Mouse (Mus musculus): ENCODE measurements around the gene Spg11. TPM values are rescaled to one million over a fixed set of nuclear protein-coding genes. Genes with fewer than 3 reads are reported as not detected.
"Not testable (repeated sequence)": the region's sequence is repeated elsewhere in the genome, so short reads cannot be mapped to it uniquely, and the experiment has no call there.

Spg11 gene
- polyA plus RNA-seq, 1 experiment from 2014 or later: 12.8 TPM

DNA sequence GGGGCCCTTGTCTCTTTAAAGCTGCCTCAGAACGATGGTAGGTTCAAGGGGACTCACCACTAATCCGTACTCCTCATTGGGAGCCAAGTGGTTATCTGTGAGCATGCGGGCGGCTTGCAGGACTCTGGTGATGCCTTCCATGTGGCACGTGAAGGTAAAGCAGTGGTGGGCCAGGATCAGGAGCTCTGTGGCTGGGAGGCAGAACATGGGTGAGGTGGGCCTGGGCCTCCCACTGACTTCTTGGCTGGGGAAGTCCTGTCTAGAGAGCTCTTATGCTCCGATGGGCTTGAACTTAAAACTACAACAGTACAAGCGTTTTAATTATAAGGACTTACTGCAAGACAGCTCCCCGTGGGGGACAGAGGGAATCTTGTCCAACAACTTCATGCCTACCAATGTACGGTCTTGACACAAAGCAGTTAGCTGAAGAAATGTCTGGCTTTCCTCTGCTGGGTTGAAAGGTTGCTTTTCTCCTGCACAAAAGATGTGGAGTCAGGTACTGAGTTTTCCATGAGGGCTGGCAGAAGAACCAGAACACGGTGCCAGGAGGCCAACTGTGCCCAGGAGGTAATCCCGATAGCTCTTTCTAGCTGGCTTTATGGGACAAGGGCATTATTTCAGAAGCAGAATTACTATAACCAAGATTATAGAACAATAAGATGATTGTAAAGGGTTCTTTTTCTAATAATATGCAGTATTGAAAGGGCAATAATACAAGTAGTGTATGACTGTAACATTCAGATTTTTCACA lies 58.6 kb downstream of the Spg11 start:
- Histone ChIP-seq H3K4me1 (ENCODE audit: control insufficient read depth, insufficient read depth, low read length) (no peaks in the 10 kb centered on the region), H3K27me3 (ENCODE audit: control insufficient read depth, insufficient read depth, low read length) (no peaks in the 10 kb centered on the region), H3K27ac (ENCODE audit: low read depth, low read length) (no peak overlapping the region), H3K36me3 (ENCODE audit: control insufficient read depth, insufficient read depth, low read length) (peaks cover 35% of the 10 kb centered on the region), H3K4me2 (replicated peaks; ENCODE audit: low read depth, low read length) (no peak overlapping the region), H3K9ac (ENCODE audit: low read depth, low read length) (no peak overlapping the region), H3K9me3 (ENCODE audit: control insufficient read depth, low read length) (no peaks in the 10 kb centered on the region), H3K4me3 (ENCODE audit: low read length) (no peak overlapping the region)
- ATAC-seq (ENCODE audit: low FRiP score, low TSS enrichment): no peak
- 90% methylated on average over 11 of the region's 11 CpGs for WGBS

DNA sequence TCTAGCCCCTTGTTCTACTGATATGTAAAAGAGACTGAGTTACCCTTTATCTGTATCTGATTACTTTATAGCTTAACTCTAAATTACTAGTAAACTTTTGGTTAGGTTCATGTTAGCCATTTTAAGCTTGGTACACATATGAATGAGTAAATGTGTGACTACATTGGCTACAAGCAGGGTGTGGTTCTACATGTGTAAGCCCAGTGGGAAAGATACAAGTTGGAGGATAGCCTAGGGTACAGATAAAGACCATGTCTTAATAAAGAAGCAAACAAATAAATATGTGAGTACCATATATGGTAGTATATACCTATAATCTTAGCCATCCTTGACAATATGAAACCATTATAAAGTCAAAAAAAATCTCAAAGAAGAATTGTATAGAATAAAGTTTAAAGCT lies 74.3 kb downstream of the Spg11 start:
- Histone ChIP-seq H3K4me1 (ENCODE audit: control insufficient read depth, insufficient read depth, low read length) (no peaks in the 10 kb centered on the region), H3K4me2 (replicated peaks; ENCODE audit: low read depth, low read length) (no peak overlapping the region), H3K9ac (ENCODE audit: low read depth, low read length) (no peak overlapping the region), H3K27ac (ENCODE audit: low read depth, low read length) (no peak overlapping the region), H3K9me3 (ENCODE audit: control insufficient read depth, low read length) (no peaks in the 10 kb centered on the region), H3K27me3 (ENCODE audit: control insufficient read depth, insufficient read depth, low read length) (no peaks in the 10 kb centered on the region), H3K4me3 (ENCODE audit: low read length) (no peak overlapping the region), H3K36me3 (ENCODE audit: control insufficient read depth, insufficient read depth, low read length) (peaks cover 34% of the 10 kb centered on the region)
- no peak for ATAC-seq (ENCODE audit: low FRiP score, low TSS enrichment)

DNA sequence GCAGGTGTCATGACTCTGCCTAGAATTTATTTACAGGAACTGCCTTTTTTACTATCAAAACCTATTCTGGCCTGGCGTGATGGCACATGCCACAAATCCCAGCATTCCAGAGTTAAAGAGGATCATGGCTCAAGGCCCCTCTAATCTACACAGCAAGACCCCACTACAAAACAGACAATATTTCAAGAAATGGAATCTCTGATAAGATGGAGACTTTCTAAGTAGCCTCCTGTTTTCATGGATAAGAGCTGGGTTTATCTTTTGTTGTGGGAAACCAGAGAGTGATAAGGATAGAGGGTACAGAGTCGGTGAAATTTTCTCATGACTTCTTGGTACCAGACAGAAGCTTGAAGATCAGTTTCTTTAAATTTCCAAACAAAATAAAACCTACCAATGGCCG lies 82.1 kb downstream of the Spg11 start:
- 96% methylated on average over 3 of the region's 3 CpGs for WGBS
- Histone ChIP-seq H3K4me2 (replicated peaks; ENCODE audit: low read depth, low read length) (no peak overlapping the region), H3K27ac (ENCODE audit: low read depth, low read length) (no peak overlapping the region), H3K4me1 (ENCODE audit: control insufficient read depth, insufficient read depth, low read length) (no peaks in the 10 kb centered on the region), H3K9ac (ENCODE audit: low read depth, low read length) (no peak overlapping the region), H3K9me3 (ENCODE audit: control insufficient read depth, low read length) (no peaks in the 10 kb centered on the region), H3K4me3 (ENCODE audit: low read length) (no peak overlapping the region), H3K36me3 (ENCODE audit: control insufficient read depth, insufficient read depth, low read length) (peaks cover 34% of the 10 kb centered on the region; the same call in 1 of the 2 replicates), H3K27me3 (ENCODE audit: control insufficient read depth, insufficient read depth, low read length) (no peaks in the 10 kb centered on the region)
- ATAC-seq (ENCODE audit: low FRiP score, low TSS enrichment): no peak

DNA sequence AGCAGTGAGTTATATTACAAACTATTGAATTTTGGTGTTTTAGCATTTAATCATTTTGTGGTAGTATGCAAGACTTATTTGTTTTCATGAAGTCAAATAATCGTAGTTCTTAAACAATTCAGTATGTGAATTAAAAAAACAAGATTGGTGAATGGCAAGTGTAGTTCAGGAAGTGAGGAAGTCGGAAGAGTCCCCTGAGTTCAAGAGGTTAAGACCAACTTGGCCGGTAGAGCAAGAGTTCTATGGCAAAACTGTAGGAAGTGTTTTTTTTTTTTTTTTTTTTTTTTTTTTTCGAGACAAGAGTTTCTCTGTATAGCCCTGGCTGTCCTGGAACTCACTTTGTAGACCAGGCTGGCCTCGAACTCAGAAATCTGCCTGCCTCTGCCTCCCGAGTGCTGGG lies 86.2 kb downstream of the Spg11 start:
- Histone ChIP-seq H3K9me3 (ENCODE audit: control insufficient read depth, low read length) (no peaks in the 10 kb centered on the region), H3K9ac (ENCODE audit: low read depth, low read length) (no peak overlapping the region), H3K27me3 (ENCODE audit: control insufficient read depth, insufficient read depth, low read length) (no peaks in the 10 kb centered on the region), H3K4me1 (ENCODE audit: control insufficient read depth, insufficient read depth, low read length) (peaks cover 9% of the 10 kb centered on the region; the same call in 1 of the 2 replicates), H3K4me2 (replicated peaks; ENCODE audit: low read depth, low read length) (no peak overlapping the region), H3K27ac (ENCODE audit: low read depth, low read length) (no peak overlapping the region), H3K4me3 (ENCODE audit: low read length) (no peak overlapping the region), H3K36me3 (ENCODE audit: control insufficient read depth, insufficient read depth, low read length) (peaks cover 34% of the 10 kb centered on the region; the same call in 1 of the 2 replicates)
- no peak for ATAC-seq (ENCODE audit: low FRiP score, low TSS enrichment)
- WGBS: 85% methylated on average over 6 of the region's 6 CpGs

DNA sequence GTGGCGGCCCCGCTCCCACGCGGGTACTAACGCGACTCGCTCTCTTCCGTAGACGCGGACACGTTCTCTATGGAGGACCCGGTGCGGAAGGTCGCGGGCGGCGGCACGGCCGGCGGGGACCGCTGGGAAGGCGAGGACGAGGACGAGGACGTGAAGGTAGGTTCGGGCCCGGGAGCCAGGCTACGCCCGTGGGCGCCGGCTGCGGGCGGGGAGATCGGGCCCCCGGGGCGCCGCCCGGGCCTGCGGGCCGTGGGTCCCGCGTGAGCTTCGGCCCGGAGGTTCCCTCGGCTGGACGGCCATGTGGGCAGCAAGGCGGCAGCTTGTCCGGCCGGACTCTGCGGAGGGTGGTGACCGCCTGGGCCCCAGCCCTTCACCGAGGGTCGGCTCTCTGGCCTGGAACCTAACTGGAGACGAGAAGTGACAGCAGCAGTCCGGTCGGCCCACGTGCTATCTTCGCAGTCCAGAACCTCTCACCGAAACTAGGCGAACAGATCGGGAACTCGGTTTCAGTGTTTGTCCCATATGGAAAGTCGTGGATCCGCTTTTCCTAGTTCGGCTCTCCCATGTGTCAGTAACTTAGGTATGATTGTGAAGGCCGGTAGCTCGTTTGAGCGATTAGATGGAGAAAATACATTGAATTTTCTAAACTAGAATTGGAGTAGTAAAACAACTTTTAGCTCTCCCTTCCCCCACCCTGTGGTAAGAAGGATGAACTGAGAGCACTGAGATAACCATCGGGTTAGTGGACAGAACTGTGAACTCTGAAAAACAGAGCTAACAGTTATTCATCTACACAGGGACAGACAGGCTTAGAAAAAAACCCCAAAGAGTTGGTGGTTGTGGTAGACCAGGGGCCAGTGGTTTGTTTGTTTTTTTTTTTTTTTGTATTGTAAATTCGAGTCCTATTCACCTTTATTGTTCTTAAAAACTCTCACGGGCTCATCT lies 89.2 kb downstream of the Spg11 start:
- Histone ChIP-seq H3K36me3 (ENCODE audit: control insufficient read depth, insufficient read depth, low read length) (peaks cover 20% of the 10 kb centered on the region; the same call in 1 of the 2 replicates), H3K4me2 (replicated peaks; ENCODE audit: low read depth, low read length) (peak overlapping the region; percentile 52), H3K9ac (ENCODE audit: low read depth, low read length) (peak overlapping the region; percentile 73), H3K27ac (ENCODE audit: low read depth, low read length) (peak overlapping the region; percentile 84), H3K4me3 (ENCODE audit: low read length) (peak overlapping the region; percentile 64), H3K4me1 (ENCODE audit: control insufficient read depth, insufficient read depth, low read length) (peaks cover 9% of the 10 kb centered on the region; the same call in 1 of the 2 replicates), H3K9me3 (ENCODE audit: control insufficient read depth, low read length) (no peaks in the 10 kb centered on the region), H3K27me3 (ENCODE audit: control insufficient read depth, insufficient read depth, low read length) (no peaks in the 10 kb centered on the region)
- WGBS: under 1% methylated on average over 65 of the region's 71 CpGs
- ATAC-seq (ENCODE audit: low FRiP score, low TSS enrichment): peak; percentile 65

DNA sequence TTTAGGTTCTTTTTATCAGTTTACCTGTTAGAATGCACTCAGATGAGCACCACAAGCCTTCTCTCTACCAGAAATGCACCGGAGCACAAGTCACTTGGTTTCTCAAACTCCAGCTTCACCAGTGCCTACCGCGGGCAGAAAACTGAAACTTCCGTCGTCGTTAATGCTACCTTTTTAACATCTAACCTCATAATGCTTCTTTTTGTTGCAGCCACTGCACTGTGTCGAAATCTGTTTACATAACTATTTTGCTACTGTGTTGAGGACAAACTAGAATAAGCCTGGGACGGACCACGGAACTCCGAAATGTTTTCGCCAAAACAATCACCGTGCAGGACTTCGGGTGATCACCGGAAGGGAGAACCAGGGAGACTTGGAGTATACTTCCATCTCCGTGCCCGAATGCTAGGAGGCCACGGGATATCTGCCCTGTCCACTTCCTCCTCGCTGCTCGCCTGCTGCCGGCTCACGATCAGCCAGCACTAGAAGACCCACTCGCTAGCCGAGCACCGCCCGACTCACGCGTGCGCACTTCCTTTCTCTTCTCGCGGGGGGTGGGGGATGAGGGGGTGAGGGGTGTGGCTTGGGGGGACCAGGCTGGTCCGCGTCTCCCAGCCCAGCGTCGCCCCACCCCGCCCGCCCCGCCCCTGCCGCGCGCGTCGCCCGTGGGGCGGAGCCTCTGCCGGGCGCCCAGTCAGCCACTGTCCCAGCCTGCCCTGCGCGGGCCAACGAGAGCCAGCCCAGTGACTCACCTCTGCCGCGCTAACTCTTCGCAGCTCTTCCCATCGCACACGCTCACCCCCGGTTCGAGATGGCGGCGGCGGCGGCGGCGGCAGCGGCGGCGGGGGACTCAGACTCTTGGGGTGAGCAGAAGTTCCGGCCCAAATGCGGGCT lies 90.1 kb downstream of the Spg11 start, which contains the start of gene Eif3j1:
Gene Eif3j1, plus strand, starts transcription at position 685 of the 894 bp plus-strand sequence.
- Histone ChIP-seq H3K4me3 (ENCODE audit: low read length) (peak within 1 kb of the TSS; percentile 64), H3K36me3 (ENCODE audit: control insufficient read depth, insufficient read depth, low read length) (peaks cover 12% of the 10 kb centered on the region; the same call in 1 of the 2 replicates), H3K9me3 (ENCODE audit: control insufficient read depth, low read length) (no peaks in the 10 kb centered on the region), H3K4me2 (replicated peaks; ENCODE audit: low read depth, low read length) (peak within 1 kb of the TSS; percentile 65), H3K9ac (ENCODE audit: low read depth, low read length) (peak within 1 kb of the TSS; percentile 73), H3K27me3 (ENCODE audit: control insufficient read depth, insufficient read depth, low read length) (no peaks in the 10 kb centered on the region), H3K27ac (ENCODE audit: low read depth, low read length) (peak within 1 kb of the TSS; percentile 85), H3K4me1 (ENCODE audit: control insufficient read depth, insufficient read depth, low read length) (peaks cover 9% of the 10 kb centered on the region; the same call in 1 of the 2 replicates)
- peak; percentile 100 for ATAC-seq (ENCODE audit: low FRiP score, low TSS enrichment)
- WGBS: under 1% methylated on average over 56 of the region's 67 CpGs

DNA sequence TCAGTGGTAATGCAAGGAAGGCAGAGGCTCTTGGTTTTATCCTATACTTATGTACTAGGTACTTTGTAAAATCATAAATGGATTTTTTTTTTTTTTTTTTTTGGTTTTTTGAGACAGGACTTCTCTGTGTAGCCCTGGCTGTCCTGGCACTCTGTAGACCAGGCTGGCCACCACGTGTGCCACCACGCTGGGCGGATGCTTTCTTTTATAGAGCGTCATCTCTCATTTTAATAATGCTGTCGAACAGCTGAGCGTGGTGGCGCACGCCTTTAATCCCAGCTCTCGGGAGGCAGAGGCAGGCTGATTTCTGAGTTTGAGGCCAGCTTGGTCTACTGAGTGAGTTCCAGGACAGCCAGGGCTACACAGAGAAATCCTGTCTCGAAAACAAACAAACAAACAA lies 91.1 kb downstream of the Spg11 start:
- WGBS: 92% methylated on average over 10 of the region's 10 CpGs

DNA sequence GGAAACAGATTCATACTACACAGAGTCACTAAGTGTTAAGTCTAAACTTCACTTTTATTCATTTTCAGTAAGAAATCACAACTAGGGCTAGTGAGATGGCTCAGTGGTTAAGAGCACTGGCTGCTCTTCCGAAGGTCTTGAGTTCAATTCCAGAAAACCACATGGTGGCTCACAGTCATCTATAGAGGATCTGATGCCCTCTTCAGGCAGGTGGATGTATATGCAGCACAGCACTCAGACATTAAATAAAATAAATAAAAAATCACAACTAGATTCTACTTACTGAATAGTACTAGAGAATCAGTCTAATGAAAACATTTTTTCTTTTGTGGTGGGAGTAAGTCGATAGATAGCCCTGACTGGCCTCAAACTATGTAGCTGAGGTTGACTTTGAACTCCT lies 95.9 kb downstream of the Spg11 start:
- Histone ChIP-seq H3K36me3 (ENCODE audit: control insufficient read depth, insufficient read depth, low read length) (no peaks in the 10 kb centered on the region), H3K4me2 (replicated peaks; ENCODE audit: low read depth, low read length) (no peak overlapping the region), H3K4me1 (ENCODE audit: control insufficient read depth, insufficient read depth, low read length) (no peaks in the 10 kb centered on the region), H3K9ac (ENCODE audit: low read depth, low read length) (no peak overlapping the region), H3K9me3 (ENCODE audit: control insufficient read depth, low read length) (no peaks in the 10 kb centered on the region), H3K27me3 (ENCODE audit: control insufficient read depth, insufficient read depth, low read length) (no peaks in the 10 kb centered on the region), H3K27ac (ENCODE audit: low read depth, low read length) (no peak overlapping the region), H3K4me3 (ENCODE audit: low read length) (no peak overlapping the region)
- 75% methylated on average over 2 of the region's 2 CpGs for WGBS
- no peak for ATAC-seq (ENCODE audit: low FRiP score, low TSS enrichment)

More for the DNA sequence above, 91.1 kb downstream of the Spg11 start:
- H3K27ac ChIP-seq (ENCODE audit: low read depth, low read length); H3K9ac ChIP-seq (ENCODE audit: low read depth, low read length); H3K4me1 ChIP-seq (ENCODE audit: control insufficient read depth, insufficient read depth, low read length); H3K4me3 ChIP-seq (ENCODE audit: low read length); ATAC-seq (ENCODE audit: low FRiP score, low TSS enrichment); H3K27me3 ChIP-seq (ENCODE audit: control insufficient read depth, insufficient read depth, low read length); H3K36me3 ChIP-seq (ENCODE audit: control insufficient read depth, insufficient read depth, low read length); H3K9me3 ChIP-seq (ENCODE audit: control insufficient read depth, low read length); H3K4me2 ChIP-seq (replicated peaks; ENCODE audit: low read depth, low read length): not testable (repeated sequence)

Measured in kidney, embryonic 14.5 days (tissue).